Mouse (Mus musculus) embryonic facial prominence, embryonic 13.5 days (tissue): ENCODE data around the gene Bcar3. TPM values are rescaled to one million over a fixed set of nuclear protein-coding genes. Genes with fewer than 3 reads are reported as not detected.

Source experiments
- ATAC-seq: fragments of 200-750 bp; cut with Nextera tagmentation; 2 replicates; pipeline ENCODE4 v1.8.0; 2017; ENCODE audit warnings: low read depth; ENCODE audit not compliant: insufficient number of reproducible peaks, insufficient read depth, low FRiP score, low TSS enrichment
- H3K27ac ChIP-seq: fragments of 300-500 bp; sonication (generic); 2 replicates; pipeline ENCODE4 v1.5.1; 2015; ENCODE audit warnings: moderate library complexity, mild to moderate bottlenecking, inconsistent platforms
- H3K27me3 ChIP-seq: fragments of 300-500 bp; sonication (generic); 2 replicates; pipeline ENCODE4 v1.6.1; 2015; ENCODE audit warnings: mild to moderate bottlenecking, inconsistent platforms
- H3K36me3 ChIP-seq: fragments of 300-500 bp; sonication (generic); 2 replicates; pipeline ENCODE4 v1.6.1; 2015; ENCODE audit warnings: mild to moderate bottlenecking, inconsistent platforms
- H3K4me1 ChIP-seq: fragments of 300-500 bp; sonication (generic); 2 replicates; pipeline ENCODE4 v1.6.1; 2015; ENCODE audit warnings: inconsistent platforms
- H3K4me2 ChIP-seq: fragments of 300-500 bp; sonication (generic); 2 replicates; pipeline ENCODE4 v1.6.1; 2015; ENCODE audit warnings: moderate library complexity, mild to moderate bottlenecking, inconsistent platforms
- H3K4me3 ChIP-seq: fragments of 300-500 bp; sonication (generic); 2 replicates; pipeline ENCODE4 v1.5.1; 2015; ENCODE audit warnings: mild to moderate bottlenecking, inconsistent platforms
- H3K9ac ChIP-seq: fragments of 300-500 bp; sonication (generic); 2 replicates; pipeline ENCODE4 v1.6.1; 2015; ENCODE audit warnings: mild to moderate bottlenecking, inconsistent platforms
- H3K9me3 ChIP-seq: fragments of 300-500 bp; sonication (generic); 2 replicates; pipeline ENCODE4 v1.6.1; 2016; ENCODE audit warnings: inconsistent platforms
- WGBS: fragments of 180-500 bp; shearing (Covaris S2); methylation state at CpG from one replicate; pipeline ENCODE4 v1.1.7; 2015; ENCODE audit warnings: mixed read lengths; 5-methylcytosine and 5-hydroxymethylcytosine counted together
- polyA plus RNA-seq: library from polyadenylated mRNA; unstranded; fragments of >200 nt; fragmentation: Nextera tagmentation; extraction: Ambion mirVana; gene quantifications from 2 replicates; pipeline ENCODE4 v1.2.1, GENCODE M21; 2015

Bcar3 gene
- polyA plus RNA-seq, 1 experiment from 2014 or later, result 8.6 TPM

DNA sequence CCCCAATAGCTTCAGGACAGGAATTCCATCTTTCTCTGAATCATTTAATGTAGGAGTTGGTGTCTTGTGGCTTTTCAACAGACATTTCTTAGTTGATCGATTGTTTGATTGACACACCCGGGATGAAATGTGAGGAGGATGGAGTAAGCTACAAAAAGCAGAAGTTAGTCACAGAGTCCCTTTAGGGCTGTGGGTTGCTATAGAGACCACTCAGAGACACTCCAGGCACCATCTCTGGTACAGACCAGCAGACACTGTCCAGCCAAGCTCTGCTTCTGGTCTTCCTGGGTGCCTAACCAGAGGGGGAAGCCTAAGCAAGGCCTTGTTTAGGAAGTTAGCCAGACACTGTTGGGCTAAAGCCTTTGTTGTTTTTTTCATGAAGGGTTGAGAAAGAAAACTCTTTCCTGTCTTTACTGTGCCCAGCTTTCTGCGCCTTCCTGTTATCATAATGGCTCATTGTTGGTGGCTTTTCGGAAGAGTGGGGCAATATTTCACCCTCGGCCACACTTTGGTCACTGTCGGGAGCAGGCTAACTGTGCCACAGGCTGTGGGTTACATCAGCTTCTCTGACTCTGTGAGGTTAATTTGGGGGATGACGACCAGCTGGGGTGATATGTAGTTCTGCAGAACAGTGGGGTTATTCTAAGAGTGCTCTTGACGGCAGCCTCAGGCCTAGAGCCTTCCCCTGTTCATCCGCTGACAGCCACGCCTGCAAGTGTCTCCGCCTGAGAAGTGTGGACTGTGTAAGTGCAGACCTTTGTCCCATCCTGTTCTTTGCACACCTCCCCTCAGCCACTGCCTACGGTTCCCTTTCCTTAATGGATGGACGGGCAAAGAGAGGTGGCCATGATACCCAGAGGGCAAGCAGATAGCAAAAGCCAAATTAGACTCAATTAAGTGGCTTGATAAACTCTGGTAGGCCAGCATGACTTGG, 46.5 kb downstream of the Bcar3 start:
- Histone ChIP-seq H3K4me1 (no peaks in the 10 kb centered on the region), H3K4me2 (no peak overlapping the region), H3K27ac (no peak overlapping the region), H3K9ac (no peak overlapping the region), H3K4me3 (no peak overlapping the region), H3K9me3 (no peaks in the 10 kb centered on the region), H3K36me3 (no peaks in the 10 kb centered on the region), H3K27me3 (no peaks in the 10 kb centered on the region)
- ATAC-seq, result no peak
- 45% methylated on average over 13 of the region's 13 CpGs for WGBS

DNA sequence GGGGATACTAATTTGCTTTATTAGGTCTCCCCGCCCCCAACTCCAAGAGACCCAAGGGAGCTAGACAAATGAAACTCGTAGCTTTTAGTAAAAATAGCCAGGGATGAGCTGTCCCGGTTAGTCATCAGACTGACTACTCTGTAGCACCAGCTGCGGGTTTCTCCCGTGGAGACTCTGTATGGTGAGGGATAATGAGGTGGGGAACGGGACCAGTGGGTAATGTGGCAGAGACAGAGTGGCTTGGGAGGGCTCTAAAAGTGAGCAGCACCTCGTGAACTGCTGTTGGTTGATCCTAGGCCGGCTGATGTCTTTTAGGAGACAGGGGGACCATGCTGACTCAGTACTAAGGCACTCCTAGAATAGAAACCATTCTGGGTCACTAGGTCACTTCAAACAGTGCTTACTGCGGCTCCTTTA, 49.5 kb downstream of the Bcar3 start:
- H3K27me3 ChIP-seq, result no peaks in the 10 kb centered on the region
- H3K36me3 ChIP-seq, result no peaks in the 10 kb centered on the region
- H3K9me3 ChIP-seq, result no peaks in the 10 kb centered on the region
- no peak overlapping the region for H3K27ac ChIP-seq
- H3K4me3 ChIP-seq, result no peak overlapping the region
- no peak overlapping the region for H3K9ac ChIP-seq
- no peaks in the 10 kb centered on the region for H3K4me1 ChIP-seq
- ATAC-seq, result no peak
- H3K4me2 ChIP-seq, result no peak overlapping the region
- 73% methylated on average over 9 of the region's 9 CpGs for WGBS

DNA sequence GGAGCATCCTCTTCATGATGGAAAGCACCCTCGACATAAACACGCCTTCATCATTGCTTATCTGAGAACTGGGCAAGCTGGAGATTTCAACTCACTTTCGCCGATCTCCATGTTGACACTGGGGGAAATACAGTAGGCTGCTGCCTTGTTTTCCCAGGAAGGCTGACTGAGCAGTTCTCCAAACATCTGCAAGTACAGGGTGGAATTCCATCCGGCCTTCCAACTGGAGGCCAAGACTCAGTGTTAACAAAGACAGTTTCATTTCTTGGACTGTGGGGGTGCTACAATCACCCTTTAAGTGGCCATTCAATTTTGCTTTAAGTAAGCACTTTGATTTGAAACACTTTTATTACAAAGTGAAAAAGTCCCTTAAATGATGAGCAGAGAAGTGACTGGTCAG, 50.4 kb downstream of the Bcar3 start:
- 83% methylated on average over 5 of the region's 5 CpGs for WGBS

DNA sequence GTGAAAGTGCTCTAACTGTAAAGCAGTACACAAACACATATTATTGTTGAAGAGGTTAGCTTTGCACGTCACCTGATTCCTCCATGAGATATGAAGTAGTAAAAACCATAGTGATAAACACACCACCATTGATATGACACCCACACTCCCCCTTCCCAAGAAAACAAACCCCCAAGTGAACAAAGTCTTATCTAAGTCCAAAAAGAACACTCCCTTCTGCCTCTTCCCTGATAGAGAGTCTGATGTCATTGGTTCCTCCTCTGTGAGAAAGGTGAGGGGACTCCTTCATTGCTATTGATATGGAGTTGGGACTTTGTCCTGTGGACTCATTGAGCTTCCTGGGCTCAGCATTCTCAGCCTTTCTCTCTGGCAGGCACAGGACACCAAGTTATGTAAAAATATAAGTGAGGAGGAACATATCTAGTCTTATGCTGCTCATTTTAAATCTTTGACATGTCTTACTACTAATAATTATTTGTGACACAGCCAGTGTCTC, 52.1 kb downstream of the Bcar3 start:
- WGBS, result 85% methylated on average over 1 of the region's 1 CpGs
- H3K9me3 ChIP-seq, result no peaks in the 10 kb centered on the region
- H3K4me2 ChIP-seq, result no peak overlapping the region
- H3K27me3 ChIP-seq, result no peaks in the 10 kb centered on the region
- H3K4me3 ChIP-seq, result no peak overlapping the region
- H3K4me1 ChIP-seq, result no peaks in the 10 kb centered on the region
- no peaks in the 10 kb centered on the region for H3K36me3 ChIP-seq
- H3K27ac ChIP-seq, result no peak overlapping the region
- no peak overlapping the region for H3K9ac ChIP-seq
- ATAC-seq, result no peak

More for the DNA sequence above, 50.4 kb downstream of the Bcar3 start:
- H3K4me2 ChIP-seq, result no peak overlapping the region
- no peaks in the 10 kb centered on the region for H3K9me3 ChIP-seq
- no peak overlapping the region for H3K4me3 ChIP-seq
- no peaks in the 10 kb centered on the region for H3K27me3 ChIP-seq
- no peak overlapping the region for H3K9ac ChIP-seq
- H3K27ac ChIP-seq, result no peak overlapping the region
- no peaks in the 10 kb centered on the region for H3K36me3 ChIP-seq
- H3K4me1 ChIP-seq, result no peaks in the 10 kb centered on the region
- ATAC-seq, result no peak

DNA sequence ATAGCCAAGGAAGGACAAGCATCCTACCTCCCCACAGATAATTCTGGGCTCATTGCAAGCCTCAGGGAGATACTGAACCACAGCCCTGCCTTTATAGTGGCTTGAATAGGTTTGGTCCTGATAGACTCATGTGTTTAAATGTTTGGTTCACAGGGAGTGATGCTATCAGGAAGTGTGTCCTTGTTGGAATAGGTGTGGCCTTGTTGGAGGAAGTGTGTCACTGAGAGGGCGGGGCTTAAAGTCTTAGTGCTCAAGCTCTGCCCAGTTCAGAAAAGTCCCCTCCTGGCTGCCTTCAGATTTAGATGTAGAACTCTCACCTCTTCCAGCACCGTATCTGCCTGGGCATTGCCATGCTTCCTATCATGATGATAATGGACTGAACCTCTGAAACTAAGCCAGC, 52.7 kb downstream of the Bcar3 start:
- H3K27ac ChIP-seq, result no peak overlapping the region
- no peaks in the 10 kb centered on the region for H3K9me3 ChIP-seq
- no peaks in the 10 kb centered on the region for H3K4me1 ChIP-seq
- no peak overlapping the region for H3K9ac ChIP-seq
- no peak overlapping the region for H3K4me3 ChIP-seq
- no peaks in the 10 kb centered on the region for H3K27me3 ChIP-seq
- no peaks in the 10 kb centered on the region for H3K36me3 ChIP-seq
- no peak for ATAC-seq
- H3K4me2 ChIP-seq, result no peak overlapping the region
- 89% methylated on average over 2 of the region's 2 CpGs for WGBS

DNA sequence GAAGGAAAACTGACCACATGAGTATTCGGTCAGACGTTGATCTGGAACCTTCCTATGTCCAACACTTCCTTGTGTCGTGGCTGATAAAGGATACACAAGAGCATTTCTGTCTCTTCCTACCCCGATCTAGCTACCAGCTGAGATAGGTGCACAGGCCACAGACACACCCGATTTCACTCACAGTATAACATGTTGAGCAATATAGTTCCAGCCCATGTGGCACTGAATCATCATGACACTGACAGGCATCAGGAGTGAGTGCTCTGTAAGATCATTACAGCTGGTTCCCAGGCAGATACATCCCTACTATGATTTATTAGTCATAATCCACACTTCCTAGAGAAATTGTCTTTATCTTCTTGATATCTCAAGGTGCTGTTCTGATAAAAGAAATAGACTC, 54.7 kb downstream of the Bcar3 start:
- H3K9me3 ChIP-seq, result no peaks in the 10 kb centered on the region
- no peak overlapping the region for H3K27ac ChIP-seq
- no peak overlapping the region for H3K9ac ChIP-seq
- H3K27me3 ChIP-seq, result no peaks in the 10 kb centered on the region
- 85% methylated on average over 5 of the region's 5 CpGs for WGBS
- no peak for ATAC-seq
- no peaks in the 10 kb centered on the region for H3K36me3 ChIP-seq
- H3K4me3 ChIP-seq, result no peak overlapping the region
- H3K4me1 ChIP-seq, result no peaks in the 10 kb centered on the region
- no peak overlapping the region for H3K4me2 ChIP-seq

DNA sequence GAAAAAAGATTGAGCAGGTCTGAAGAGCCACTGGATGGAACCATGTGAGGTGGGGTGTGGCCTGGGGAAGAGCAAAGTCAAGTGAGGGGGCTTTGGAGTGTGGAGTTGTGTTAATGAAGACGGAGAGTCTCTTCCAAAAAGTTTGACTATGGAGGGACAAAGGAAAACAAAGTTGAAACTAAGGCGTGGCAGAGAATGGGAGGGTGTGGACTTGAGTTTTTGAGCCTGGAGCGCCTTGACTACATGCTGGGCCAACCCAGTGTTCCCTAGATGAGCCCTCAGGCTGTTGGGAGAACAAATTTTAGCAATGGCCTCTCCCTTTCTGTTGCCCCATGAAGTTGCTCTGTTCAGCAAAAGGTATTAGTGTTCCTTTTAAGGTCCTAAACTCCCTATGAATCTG, 58.9 kb downstream of the Bcar3 start:
- Histone ChIP-seq H3K27me3 (no peaks in the 10 kb centered on the region), H3K9me3 (no peaks in the 10 kb centered on the region), H3K4me1 (no peaks in the 10 kb centered on the region), H3K4me2 (no peak overlapping the region), H3K9ac (no peak overlapping the region), H3K27ac (no peak overlapping the region), H3K4me3 (no peak overlapping the region), H3K36me3 (no peaks in the 10 kb centered on the region)
- no peak for ATAC-seq
- 85% methylated on average over 3 of the region's 3 CpGs for WGBS

DNA sequence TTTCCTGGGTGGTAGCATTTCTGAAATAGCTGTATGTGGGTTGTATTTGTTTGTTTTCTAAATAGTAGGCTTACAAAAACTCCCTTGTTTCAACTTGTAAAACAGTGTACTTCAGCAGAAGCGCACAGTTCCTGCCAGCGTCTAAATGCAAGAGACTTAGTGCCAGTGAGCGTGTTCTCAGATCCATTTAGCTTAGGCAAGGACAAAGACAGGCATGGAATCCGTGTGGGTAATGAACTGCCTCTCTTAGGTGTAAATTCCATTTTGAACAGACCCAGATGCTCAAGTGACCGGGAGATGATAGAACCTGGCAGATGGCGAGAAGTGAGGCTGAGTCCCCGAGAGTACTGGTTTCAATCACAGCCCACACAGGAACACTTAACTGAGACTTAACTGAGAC, 65.5 kb downstream of the Bcar3 start:
- no peak overlapping the region for H3K9ac ChIP-seq
- 61% methylated on average over 7 of the region's 7 CpGs for WGBS
- ATAC-seq, result no peak
- no peak overlapping the region for H3K27ac ChIP-seq
- peaks cover 15% of the 10 kb centered on the region for H3K4me1 ChIP-seq
- no peak overlapping the region for H3K4me2 ChIP-seq
- no peaks in the 10 kb centered on the region for H3K9me3 ChIP-seq
- H3K4me3 ChIP-seq, result no peak overlapping the region
- no peaks in the 10 kb centered on the region for H3K27me3 ChIP-seq
- H3K36me3 ChIP-seq, result no peaks in the 10 kb centered on the region

DNA sequence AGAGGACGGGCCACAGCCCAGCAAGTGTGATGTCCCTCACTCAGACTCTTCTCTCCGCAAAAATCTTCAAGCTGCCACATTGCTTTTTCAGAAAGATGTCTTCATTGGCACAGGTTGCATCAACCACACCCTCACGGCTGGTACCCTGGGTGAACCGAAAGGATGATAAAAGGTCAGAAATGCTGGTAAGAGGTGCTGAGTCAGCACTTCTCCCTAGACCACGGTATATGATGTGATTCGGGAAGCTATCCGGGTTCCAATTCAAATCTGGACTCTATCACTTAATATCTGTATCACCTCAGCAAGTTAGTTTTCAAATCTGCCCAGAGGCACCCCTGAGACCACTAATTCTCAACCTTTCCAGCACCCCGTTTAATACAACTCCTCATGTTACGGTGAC, 66.0 kb downstream of the Bcar3 start:
- 89% methylated on average over 9 of the region's 9 CpGs for WGBS

DNA sequence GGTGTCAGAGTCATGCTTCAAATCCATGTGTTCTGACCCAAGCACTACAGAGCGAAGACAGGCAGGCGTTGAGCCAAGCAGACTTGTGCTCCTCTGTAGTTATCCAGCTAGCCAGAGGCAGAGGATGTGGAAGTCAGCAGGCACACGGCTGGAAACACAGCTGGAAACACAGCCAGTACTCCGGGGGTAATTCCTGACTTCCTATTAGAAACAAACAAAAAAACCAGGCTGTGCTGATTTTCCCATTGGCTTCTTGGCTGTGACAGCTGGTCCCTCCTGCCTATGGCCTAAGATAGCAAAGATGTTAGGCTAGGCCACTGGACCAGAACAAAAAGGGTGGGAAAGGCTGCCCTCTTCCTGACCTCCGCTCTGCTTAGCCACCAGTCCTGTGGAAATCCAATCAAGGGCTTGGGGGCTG, 66.8 kb downstream of the Bcar3 start:
- no peak overlapping the region for H3K27ac ChIP-seq
- H3K9ac ChIP-seq, result no peak overlapping the region
- ATAC-seq, result no peak
- no peak overlapping the region for H3K4me3 ChIP-seq
- H3K4me1 ChIP-seq, result peaks cover 28% of the 10 kb centered on the region
- no peaks in the 10 kb centered on the region for H3K36me3 ChIP-seq
- 26% methylated on average over 5 of the region's 5 CpGs for WGBS
- H3K9me3 ChIP-seq, result no peaks in the 10 kb centered on the region
- no peak overlapping the region for H3K4me2 ChIP-seq
- H3K27me3 ChIP-seq, result no peaks in the 10 kb centered on the region

More for the DNA sequence above, 66.0 kb downstream of the Bcar3 start:
- Histone ChIP-seq H3K4me3 (no peak overlapping the region), H3K27ac (no peak overlapping the region), H3K4me2 (no peak overlapping the region), H3K9ac (no peak overlapping the region), H3K4me1 (peaks cover 21% of the 10 kb centered on the region), H3K9me3 (no peaks in the 10 kb centered on the region), H3K36me3 (no peaks in the 10 kb centered on the region), H3K27me3 (no peaks in the 10 kb centered on the region)
- ATAC-seq, result no peak

DNA sequence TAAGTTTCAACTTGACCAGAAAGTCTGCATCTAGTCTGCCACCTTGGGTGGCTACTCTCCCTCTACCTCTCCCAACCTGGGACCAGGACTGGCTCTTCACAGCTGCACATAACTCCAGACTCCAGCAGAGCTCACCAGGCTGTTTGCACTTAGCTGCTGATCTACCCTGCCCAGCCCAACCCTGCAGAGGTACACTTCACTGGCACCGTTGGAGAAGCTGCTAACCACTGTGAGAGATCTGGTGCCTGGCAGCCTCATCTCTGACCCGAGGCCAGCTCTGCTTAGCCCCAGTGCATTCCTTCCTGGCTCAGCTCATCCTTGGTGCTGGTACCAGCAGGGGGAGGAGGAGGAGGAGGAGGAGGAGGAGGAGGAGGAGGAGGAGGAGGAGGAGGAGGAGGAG, 68.8 kb downstream of the Bcar3 start:
- WGBS, result 37% methylated on average over 2 of the region's 2 CpGs
- Histone ChIP-seq H3K27ac (no peak overlapping the region), H3K9ac (no peak overlapping the region), H3K9me3 (no peaks in the 10 kb centered on the region), H3K27me3 (no peaks in the 10 kb centered on the region), H3K4me3 (no peak overlapping the region), H3K4me1 (peaks cover 28% of the 10 kb centered on the region), H3K4me2 (no peak overlapping the region), H3K36me3 (no peaks in the 10 kb centered on the region)
- ATAC-seq, result no peak

DNA sequence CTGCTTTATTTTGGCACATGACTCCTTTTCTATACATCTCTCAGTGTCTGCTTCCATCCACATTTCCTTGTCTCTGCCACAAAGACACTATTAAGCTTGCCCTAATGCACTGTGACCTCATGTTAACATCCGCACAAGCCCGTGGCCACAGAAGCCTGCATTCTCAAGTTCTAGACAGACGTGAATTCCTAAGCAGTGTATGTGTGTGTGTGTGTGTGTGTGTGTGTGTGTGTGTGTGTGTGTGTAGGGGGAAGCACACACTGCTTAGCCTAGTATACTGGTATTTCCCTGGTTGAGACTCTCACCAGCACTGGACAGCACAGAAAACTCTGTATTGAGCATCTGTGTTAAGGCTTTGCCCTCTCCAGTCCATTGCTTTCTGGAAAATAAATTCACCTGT, 70.6 kb downstream of the Bcar3 start:
- Histone ChIP-seq H3K4me1 (peaks cover 28% of the 10 kb centered on the region), H3K27ac (no peak overlapping the region), H3K9me3 (no peaks in the 10 kb centered on the region), H3K4me3 (no peak overlapping the region), H3K36me3 (no peaks in the 10 kb centered on the region), H3K4me2 (no peak overlapping the region), H3K9ac (no peak overlapping the region), H3K27me3 (no peaks in the 10 kb centered on the region)
- WGBS, result 33% methylated on average over 3 of the region's 3 CpGs
- no peak for ATAC-seq
